In the genomic region with DNA sequence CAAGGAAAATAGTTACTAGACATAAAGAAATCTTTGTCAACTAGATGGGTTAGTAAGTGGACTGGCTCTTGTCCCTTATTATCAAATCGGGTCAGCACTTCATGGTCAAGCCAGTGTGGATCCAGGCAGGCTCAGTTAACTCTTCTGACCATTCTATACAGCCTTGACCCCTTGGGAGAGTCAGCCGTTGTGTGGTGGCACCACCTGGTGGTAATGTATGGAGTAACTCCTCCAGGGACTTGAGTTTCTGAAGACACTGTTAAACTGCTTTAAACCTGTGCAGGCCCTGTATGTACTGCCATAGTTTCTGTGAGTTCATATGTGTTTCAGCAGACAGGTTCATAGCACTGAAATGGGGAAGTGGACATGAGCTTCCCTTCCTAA, we compare ENCODE assay signal across 9 mouse cellular contexts. TPM values are rescaled to one million over a fixed set of nuclear protein-coding genes. Genes with fewer than 3 reads are reported as not detected.
DNase-seq lines count a peak whose midpoint lies in the region; ATAC-seq and TF ChIP-seq lines count a peak whose summit lies in the region.
"Had no signal": no experiment of that assay in that cellular context is flagged by ENCODE, and none has a peak within 500 bp of the region (broad histone marks: within the 10 kb centered on the region; RNA-seq: fewer than 3 reads in every experiment).

No protein-coding gene starts in this region.

- CTCF ChIA-PET in Patski (lab: Charles Lee): interaction anchor here (0.6 to 7.5 kb wide), 8 partner anchors 37 to 190 kb away, joined by 3 to 63 read pairs (median 6); no protein-coding TSS in a partner anchor

- no peak overlapping the region for H3K27ac ChIP-seq in hindbrain, embryonic 16.5 days (ENCODE audit: low read depth, low read length)
- no peak overlapping the region for H3K27ac ChIP-seq in midbrain, embryonic 11.5 days (ENCODE audit: low read depth, low read length)
- no peak overlapping the region for H3K27ac ChIP-seq in spleen, adult 2 months (ENCODE audit: insufficient read depth, low read length)
- H3K27ac ChIP-seq: liver, embryonic 15.5 days had no signal

- no peak for ATAC-seq in Patski
- ATAC-seq in hindbrain, embryonic 16.5 days: peak; percentile 67; the same call in 1 of the 2 replicates
- ATAC-seq in midbrain, embryonic 11.5 days (ENCODE audit: low FRiP score): peak; percentile 61
- no peak for ATAC-seq in inflammation-experienced regulatory T-cells, adult 6 months

- H3K27me3 ChIP-seq in Patski: no peaks in the 10 kb centered on the region
- no peaks in the 10 kb centered on the region for H3K27me3 ChIP-seq in hindbrain, embryonic 16.5 days (replicated peaks; ENCODE audit: control insufficient read depth, insufficient read depth, low read length)
- H3K27me3 ChIP-seq in midbrain, embryonic 11.5 days (ENCODE audit: control insufficient read depth, insufficient read depth, low read length): no peaks in the 10 kb centered on the region; the same call in none of the 2 replicates
- no peaks in the 10 kb centered on the region for H3K27me3 ChIP-seq in spleen, adult 2 months (ENCODE audit: control insufficient read depth, insufficient read depth, low read length)
- H3K27me3 ChIP-seq: liver, embryonic 15.5 days had no signal

- H3K4me1 ChIP-seq in hindbrain, embryonic 16.5 days (ENCODE audit: control insufficient read depth, insufficient read depth, low read depth, low read length): peaks cover 3% of the 10 kb centered on the region; the same call in 1 of the 2 replicates
- no peaks in the 10 kb centered on the region for H3K4me1 ChIP-seq in midbrain, embryonic 11.5 days (ENCODE audit: control insufficient read depth, insufficient read depth, low read length)
- no peaks in the 10 kb centered on the region for H3K4me1 ChIP-seq in spleen, adult 2 months (ENCODE audit: control insufficient read depth, insufficient read depth, insufficient read length)
- H3K4me1 ChIP-seq: liver, embryonic 15.5 days had no signal

- in situ Hi-C loops in Patski (cut with MboI; ENCODE audit: low pct_unique_long_range_greater_than_20kb): loop anchor here (5.0 to 25.0 kb wide), 3 partner anchors 164 to 594 kb away; partner anchors contain the start of gene Aldh1a2

- H3K36me3 ChIP-seq in hindbrain, embryonic 16.5 days (ENCODE audit: control insufficient read depth, insufficient read depth, low read length): no peaks in the 10 kb centered on the region
- H3K36me3 ChIP-seq in midbrain, embryonic 11.5 days (ENCODE audit: control insufficient read depth, insufficient read depth, low read length): no peaks in the 10 kb centered on the region
- no peaks in the 10 kb centered on the region for H3K36me3 ChIP-seq in spleen, adult 2 months (ENCODE audit: control insufficient read depth, insufficient read depth, low read length)
- H3K36me3 ChIP-seq: liver, embryonic 15.5 days had no signal

- DNase-seq in Patski (ENCODE audit: low read depth, low spot score): no peak
- peak; percentile 91 for DNase-seq in cerebellum, adult 8-10 months
- peak; percentile 58 to 70 for DNase-seq in frontal cortex, postnatal 25 days (ENCODE audit: low spot score in 2 of 2)
- peak; percentile 41 to 83 for DNase-seq in left cerebral cortex, postnatal 10 days (ENCODE audit: extremely low spot score in 1 of 2, low spot score in 2 of 2)
- peak; percentile 96 for DNase-seq in midbrain, embryonic 11.5 days (ENCODE audit: low spot score, missing footprints)
- DNase-seq in spleen, adult 2 months (ENCODE audit: low read depth in 1 of 2, low spot score in 2 of 2): peak in 1 of 2 experiments; percentile 61

- POLR2A ChIA-PET in Patski (lab: Charles Lee): interaction anchor here (0.7 kb wide), 1 partner anchor 321 kb away, joined by 3 read pairs; the partner anchor contains the start of gene Polr2m

- H3K4me2 ChIP-seq in hindbrain, embryonic 16.5 days (ENCODE audit: low read length): no peak overlapping the region
- H3K4me2 ChIP-seq in midbrain, embryonic 11.5 days: no peak overlapping the region
- H3K4me2 ChIP-seq: liver, embryonic 15.5 days had no signal

- no peak overlapping the region for H3K9ac ChIP-seq in hindbrain, embryonic 16.5 days (ENCODE audit: low read depth, low read length)
- no peak overlapping the region for H3K9ac ChIP-seq in midbrain, embryonic 11.5 days (ENCODE audit: low read length)
- H3K9ac ChIP-seq: liver, embryonic 15.5 days had no signal

- no peak for TF ChIP-seq POLR2A in spleen, adult 2 months (IDR thresholded peaks at IDR 0.05; ENCODE audit: low read depth, low read length)

- intact Hi-C loops in left cerebral cortex, postnatal 10 days (cut with DNase I): loop anchor here (1.0 kb wide), 1 partner anchor 160 kb away; no protein-coding TSS in a partner anchor

- H3K9me3 ChIP-seq in hindbrain, embryonic 16.5 days (ENCODE audit: control insufficient read depth, low read length): no peaks in the 10 kb centered on the region
- H3K9me3 ChIP-seq in midbrain, embryonic 11.5 days (ENCODE audit: control insufficient read depth, low read length): no peaks in the 10 kb centered on the region
- H3K9me3 ChIP-seq: liver, embryonic 15.5 days had no signal

- peak; percentile 86 for TF ChIP-seq CTCF in Patski (IDR thresholded peaks at IDR 0.05)
- TF ChIP-seq CTCF in spleen, adult 2 months (IDR thresholded peaks at IDR 0.05; ENCODE audit: extremely low read depth, insufficient read depth, insufficient read length, insufficient replicate concordance): peak; percentile 61; the same call in 1 of the 2 replicates

- 3% methylated on average over 2 of the region's 2 CpGs for WGBS in hindbrain, embryonic 16.5 days
- WGBS in midbrain, embryonic 11.5 days: 12% methylated on average over 2 of the region's 2 CpGs
- WGBS in spleen, adult 2 months: 0% methylated on average over 2 of the region's 2 CpGs

- no peak overlapping the region for H3K4me3 ChIP-seq in hindbrain, embryonic 16.5 days (ENCODE audit: low read length)
- no peak overlapping the region for H3K4me3 ChIP-seq in midbrain, embryonic 11.5 days (ENCODE audit: low read depth, low read length)
- H3K4me3 ChIP-seq in spleen, adult 2 months (ENCODE audit: extremely low read depth, insufficient read depth, insufficient read length): no peak overlapping the region
- H3K4me3 ChIP-seq: liver, embryonic 15.5 days had no signal

RNA-seq across cellular contexts. Expression of gene Cgnl1, which starts 35.0 kb away (rescaled TPM):
- polyA plus RNA-seq in Patski (2021): 114 TPM
- polyA plus RNA-seq in hindbrain, embryonic 16.5 days (2015; fragmentation: Nextera tagmentation; extraction: Ambion mirVana): 7.0 and 7.1 TPM in 2 replicates
- total RNA-seq in left cerebral cortex, postnatal 10 days (2021): 10 to 100 TPM; 10.5 to 12.7 TPM
- 4.2 and 4.6 TPM in 2 replicates for polyA plus RNA-seq in midbrain, embryonic 11.5 days (2014; fragmentation: Nextera tagmentation; extraction: Ambion mirVana)
- polyA plus RNA-seq in spleen, adult 2 months (2012; rRNA removed): 3.0 and 3.9 TPM in 2 replicates
- polyA plus RNA-seq in inflammation-experienced regulatory T-cells, adult 6 months (2017; shearing (Covaris generic)): not detected

Comparison
In these comparisons a context has a peak if more than half of its experiments do, and no peak if none do; other contexts are left out.
1. ATAC-seq: peak in hindbrain, embryonic 16.5 days (single experiment) and midbrain, embryonic 11.5 days (single experiment); none in Patski (single experiment) and inflammation-experienced regulatory T-cells, adult 6 months (single experiment).
2. RNA of gene Cgnl1, which starts 35.0 kb away (polyA plus RNA-seq): 114 TPM in Patski (single experiment); 7.0 to 7.1 TPM in hindbrain, embryonic 16.5 days, 4.2 to 4.6 TPM in midbrain, embryonic 11.5 days, 3.0 to 3.9 TPM in spleen, adult 2 months and not detected in inflammation-experienced regulatory T-cells, adult 6 months; every median in the first group is over 10 times any median in the second.